Mouse (Mus musculus): ENCODE data around the gene Itih3. TPM values are rescaled to one million over a fixed set of nuclear protein-coding genes. Genes with fewer than 3 reads are reported as not detected.

The Itih3 gene
- polyA plus RNA-seq, 1 experiment from 2014 or later: not detected

Other genes starting within 250 kb of the Itih3 start
- gene Sfmbt1, start 208.9 kb downstream of the Itih3 start, polyA plus RNA-seq (2016; fragmentation: Nextera tagmentation; extraction: Ambion mirVana): 16.9 and 18.1 TPM in 2 replicates
- 38.8 and 41.5 TPM in 2 replicates for gene Tmem110, start 98.2 kb downstream of the Itih3 start, polyA plus RNA-seq (2016; fragmentation: Nextera tagmentation; extraction: Ambion mirVana)
- 5.9 and 6.8 TPM in 2 replicates for gene Mustn1, start 44.6 kb downstream of the Itih3 start, polyA plus RNA-seq (2016; fragmentation: Nextera tagmentation; extraction: Ambion mirVana)
- 0.10 TPM in 1 of 2 replicates, not detected in the other for gene Itih4, start 37.3 kb downstream of the Itih3 start, polyA plus RNA-seq (2016; fragmentation: Nextera tagmentation; extraction: Ambion mirVana)
- gene Itih1, start 19.5 kb upstream of the Itih3 start, polyA plus RNA-seq (2016; fragmentation: Nextera tagmentation; extraction: Ambion mirVana): 0.06 TPM in 1 of 2 replicates, not detected in the other
- 17.2 and 18.8 TPM in 2 replicates for gene Nek4, start 27.6 kb upstream of the Itih3 start, polyA plus RNA-seq (2016; fragmentation: Nextera tagmentation; extraction: Ambion mirVana)
- gene Glt8d1, start 77.6 kb upstream of the Itih3 start, polyA plus RNA-seq (2016; fragmentation: Nextera tagmentation; extraction: Ambion mirVana): 54.7 and 61.5 TPM in 2 replicates
- gene Spcs1, start 77.9 kb upstream of the Itih3 start, polyA plus RNA-seq (2016; fragmentation: Nextera tagmentation; extraction: Ambion mirVana): 322 and 342 TPM in 2 replicates
- 183 and 189 TPM in 2 replicates for gene Pbrm1, start 95.4 kb upstream of the Itih3 start, polyA plus RNA-seq (2016; fragmentation: Nextera tagmentation; extraction: Ambion mirVana)
- gene Gnl3, start 95.4 kb upstream of the Itih3 start, polyA plus RNA-seq (2016; fragmentation: Nextera tagmentation; extraction: Ambion mirVana): 110 and 117 TPM in 2 replicates
- 59.6 and 65.7 TPM in 2 replicates for gene Smim4, start 205.2 kb upstream of the Itih3 start, polyA plus RNA-seq (2016; fragmentation: Nextera tagmentation; extraction: Ambion mirVana)
- gene Nt5dc2, start 207.3 kb upstream of the Itih3 start, polyA plus RNA-seq (2016; fragmentation: Nextera tagmentation; extraction: Ambion mirVana): 485 and 500 TPM in 2 replicates
- 14.9 and 18.0 TPM in 2 replicates for gene Stab1, start 244.9 kb upstream of the Itih3 start, polyA plus RNA-seq (2016; fragmentation: Nextera tagmentation; extraction: Ambion mirVana)